In genomic region chr15:50472626-50473025, GRCm38 (mm10) we compare ENCODE assay signal across 28 mouse cellular contexts.
"Had no signal": no experiment of that assay in that cellular context is flagged by ENCODE, and none has a peak within 500 bp of the region (broad histone marks: within the 10 kb centered on the region; RNA-seq: fewer than 3 reads in every experiment).

No protein-coding gene starts in this region.

- H3K4me1 ChIP-seq: embryonic facial prominence, embryonic 10.5 days; embryonic facial prominence, embryonic 12.5 days; embryonic facial prominence, embryonic 13.5 days; embryonic facial prominence, embryonic 15.5 days; forebrain, embryonic 10.5 days; forebrain, embryonic 12.5 days; forebrain, embryonic 13.5 days; forebrain, embryonic 15.5 days had no signal

- H3K27me3 ChIP-seq: embryonic facial prominence, embryonic 12.5 days; embryonic facial prominence, embryonic 13.5 days; embryonic facial prominence, embryonic 15.5 days; forebrain, embryonic 12.5 days; forebrain, embryonic 13.5 days; forebrain, embryonic 15.5 days had no signal

- ATAC-seq: forebrain, embryonic 13.5 days; forebrain, embryonic 14.5 days; forebrain, embryonic 15.5 days; forebrain, embryonic 16.5 days; forebrain, postnatal 0 days had no signal

- H3K27ac ChIP-seq: embryonic facial prominence, embryonic 10.5 days; embryonic facial prominence, embryonic 12.5 days; embryonic facial prominence, embryonic 13.5 days; embryonic facial prominence, embryonic 15.5 days; forebrain, embryonic 10.5 days; forebrain, embryonic 12.5 days; forebrain, embryonic 13.5 days; forebrain, embryonic 15.5 days; gastrocnemius, adult 2 months; heart, adult 2 months had no signal

- H3K9ac ChIP-seq: embryonic facial prominence, embryonic 12.5 days; embryonic facial prominence, embryonic 13.5 days; embryonic facial prominence, embryonic 15.5 days; forebrain, embryonic 12.5 days; forebrain, embryonic 13.5 days; forebrain, embryonic 15.5 days; forebrain, postnatal 0 days had no signal

- H3K4me2 ChIP-seq: embryonic facial prominence, embryonic 12.5 days; embryonic facial prominence, embryonic 13.5 days; embryonic facial prominence, embryonic 15.5 days; forebrain, embryonic 12.5 days; forebrain, embryonic 13.5 days; forebrain, embryonic 15.5 days had no signal

- H3K9me3 ChIP-seq: embryonic facial prominence, embryonic 10.5 days; embryonic facial prominence, embryonic 12.5 days; embryonic facial prominence, embryonic 13.5 days; embryonic facial prominence, embryonic 15.5 days; forebrain, embryonic 10.5 days; forebrain, embryonic 12.5 days; forebrain, embryonic 13.5 days; forebrain, embryonic 15.5 days had no signal

- DNase-seq: cerebellum, adult 8-10 months; cerebellum, adult 9-10 months; cerebellum, adult 9-11 months; cerebellum, postnatal 10 days; cerebellum, postnatal 14 days; cerebellum, postnatal 25 days; cerebellum, postnatal 36 days; embryo, embryonic 11 days; forebrain, postnatal 0 days; gastrocnemius, adult 2 months; gastrocnemius, postnatal 10 days; gastrocnemius, postnatal 14 days; gastrocnemius, postnatal 25 days; gastrocnemius, postnatal 36 days; heart, adult 11 months; heart, adult 18-20 months; heart, adult 2 months had no signal

- H3K4me3 ChIP-seq: embryonic facial prominence, embryonic 10.5 days; embryonic facial prominence, embryonic 12.5 days; embryonic facial prominence, embryonic 13.5 days; embryonic facial prominence, embryonic 15.5 days; erythroblast, embryonic 14.5 days; forebrain, embryonic 10.5 days; forebrain, embryonic 12.5 days; forebrain, embryonic 13.5 days; forebrain, embryonic 15.5 days; gastrocnemius, adult 2 months; heart, adult 2 months had no signal

- H3K36me3 ChIP-seq: embryonic facial prominence, embryonic 10.5 days; embryonic facial prominence, embryonic 12.5 days; embryonic facial prominence, embryonic 13.5 days; embryonic facial prominence, embryonic 15.5 days; forebrain, embryonic 10.5 days; forebrain, embryonic 12.5 days; forebrain, embryonic 15.5 days had no signal
